Mouse (Mus musculus) liver, embryonic 14.5 days (tissue): Measurements from ENCODE around the gene 4921507P07Rik.

ENCODE experiments used
- CTCF ChIP-seq: IDR thresholded peaks from 2 replicates; pipeline ENCODE4 v1.5.1; 2016; ENCODE audit warnings: antibody characterized with exemption, low read depth, control low read depth
- EP300 ChIP-seq: IDR thresholded peaks from 2 replicates; pipeline ENCODE4 v1.6.1; 2016; ENCODE audit warnings: antibody characterized with exemption, low read depth

GRCm38 (mm10) chr6:50563651-50564050 lies 32.8 kb downstream of the 4921507P07Rik start:
- TF ChIP-seq CTCF (no peak), EP300 (no peak)
